Mouse (Mus musculus): ENCODE data around the gene Hist3h2ba. TPM values are rescaled to one million over a fixed set of nuclear protein-coding genes. Genes with fewer than 3 reads are reported as not detected.
A peak's percentile ranks its signal among the peaks of the same experiment; 100 is the strongest.

The Hist3h2ba gene
- total RNA-seq, 1 experiment, result 141 TPM

- Histone ChIP-seq H3K9me3 (ENCODE audit: control insufficient read depth, insufficient read depth, low read depth, low read length) (no peaks in the 10 kb centered on the region), H3K36me3 (ENCODE audit: control insufficient read depth, insufficient read depth, low read length, poor library complexity, severe bottlenecking) (peaks cover 5% of the 10 kb centered on the region; the same call in 1 of the 2 replicates), H3K27ac (ENCODE audit: insufficient read depth, low read depth, low read length, poor library complexity, severe bottlenecking) (no peak overlapping the region), H3K4me3 (ENCODE audit: insufficient read depth in 1 of 2, low read depth in 1 of 2, low read length in 2 of 2, poor library complexity in 1 of 2, severe bottlenecking in 1 of 2) (0 out of 4 replicates have a peak overlapping the region, but pooled peaks of 1 of the 2 experiments have one; percentile 44), H3K9ac (ENCODE audit: insufficient read depth, low read depth, low read length, poor library complexity, severe bottlenecking) (no peak overlapping the region), H3K4me1 (ENCODE audit: control insufficient read depth in 2 of 2, insufficient read depth in 2 of 2, low read length in 2 of 2, poor library complexity in 1 of 2) (peaks cover 0 to 3% of the 10 kb centered on the region in 2 experiments; a peak in 2 of 4 replicates)
- TF ChIP-seq MAFK (IDR thresholded peaks at IDR 0.05; ENCODE audit: insufficient read depth, low read depth, low read length), result no peak
- no peak for TF ChIP-seq ZNF384 (IDR thresholded peaks at IDR 0.05; ENCODE audit: low read depth, low read length)
- TF ChIP-seq CHD2 (IDR thresholded peaks at IDR 0.05; ENCODE audit: low read depth, low read length), result no peak
- no peak for TF ChIP-seq HCFC1 (IDR thresholded peaks at IDR 0.05; ENCODE audit: borderline replicate concordance, insufficient read depth, low read length)
- TF ChIP-seq ZC3H11A (IDR thresholded peaks at IDR 0.05; ENCODE audit: borderline replicate concordance, low read depth, low read length), result no peak
- no peak for DNase-seq (ENCODE audit: low read depth, low spot score)
- in situ Hi-C loops (cut with MboI; ENCODE audit: low sequenced_read_pairs in 2 of 2, unreplicated experiment in 2 of 2), result no loop called here
Observed at GRCm38 (mm10) chr11:58959186-58959825, 10.6 kb downstream of the Hist3h2ba start.

GRCm38 (mm10) chr11:58959921-58960465, 11.3 kb downstream of the Hist3h2ba start:
- TF ChIP-seq CHD2 (IDR thresholded peaks at IDR 0.05; ENCODE audit: low read depth, low read length) (no peak), HCFC1 (IDR thresholded peaks at IDR 0.05; ENCODE audit: borderline replicate concordance, insufficient read depth, low read length) (no peak), ZNF384 (IDR thresholded peaks at IDR 0.05; ENCODE audit: low read depth, low read length) (no peak), MAFK (IDR thresholded peaks at IDR 0.05; ENCODE audit: insufficient read depth, low read depth, low read length) (no peak), ZC3H11A (IDR thresholded peaks at IDR 0.05; ENCODE audit: borderline replicate concordance, low read depth, low read length) (no peak)
- H3K36me3 ChIP-seq (ENCODE audit: control insufficient read depth, insufficient read depth, low read length, poor library complexity, severe bottlenecking), result peaks cover 5% of the 10 kb centered on the region; the same call in 1 of the 2 replicates
- no peaks in the 10 kb centered on the region for H3K9me3 ChIP-seq (ENCODE audit: control insufficient read depth, insufficient read depth, low read depth, low read length)
- no peak overlapping the region for H3K27ac ChIP-seq (ENCODE audit: insufficient read depth, low read depth, low read length, poor library complexity, severe bottlenecking)
- H3K9ac ChIP-seq (ENCODE audit: insufficient read depth, low read depth, low read length, poor library complexity, severe bottlenecking), result no peak overlapping the region; the same call in 1 of the 2 replicates
- H3K4me1 ChIP-seq (ENCODE audit: control insufficient read depth in 2 of 2, insufficient read depth in 2 of 2, low read length in 2 of 2, poor library complexity in 1 of 2), result peaks cover 3% of the 10 kb centered on the region in 2 experiments; a peak in 2 of 4 replicates
- H3K4me3 ChIP-seq (ENCODE audit: insufficient read depth in 1 of 2, low read depth in 1 of 2, low read length in 2 of 2, poor library complexity in 1 of 2, severe bottlenecking in 1 of 2), result peak overlapping the region; percentile 60 to 73
- in situ Hi-C loops (cut with MboI; ENCODE audit: low sequenced_read_pairs in 2 of 2, unreplicated experiment in 2 of 2), result no loop called here
- DNase-seq (ENCODE audit: low read depth, low spot score), result no peak

GRCm38 (mm10) chr11:58961364-58962177, 12.9 kb downstream of the Hist3h2ba start:
- Histone ChIP-seq H3K4me1 (ENCODE audit: control insufficient read depth in 2 of 2, insufficient read depth in 2 of 2, low read length in 2 of 2, poor library complexity in 1 of 2) (peaks cover 0 to 7% of the 10 kb centered on the region in 2 experiments; a peak in 2 of 4 replicates), H3K9ac (ENCODE audit: insufficient read depth, low read depth, low read length, poor library complexity, severe bottlenecking) (peak overlapping the region; percentile 3), H3K36me3 (ENCODE audit: control insufficient read depth, insufficient read depth, low read length, poor library complexity, severe bottlenecking) (peaks cover 5% of the 10 kb centered on the region; the same call in 1 of the 2 replicates), H3K27ac (ENCODE audit: insufficient read depth, low read depth, low read length, poor library complexity, severe bottlenecking) (no peak overlapping the region), H3K9me3 (ENCODE audit: control insufficient read depth, insufficient read depth, low read depth, low read length) (no peaks in the 10 kb centered on the region), H3K4me3 (ENCODE audit: insufficient read depth in 1 of 2, low read depth in 1 of 2, low read length in 2 of 2, poor library complexity in 1 of 2, severe bottlenecking in 1 of 2) (peak overlapping the region; percentile 48 to 61)
- in situ Hi-C loops (cut with MboI; ENCODE audit: low sequenced_read_pairs in 2 of 2, unreplicated experiment in 2 of 2), result no loop called here
- DNase-seq (ENCODE audit: low read depth, low spot score), result no peak
- TF ChIP-seq ZNF384 (IDR thresholded peaks at IDR 0.05; ENCODE audit: low read depth, low read length) (no peak), CHD2 (IDR thresholded peaks at IDR 0.05; ENCODE audit: low read depth, low read length) (peak; percentile 51; the same call in 1 of the 2 replicates)

- 0 out of 4 replicates have a peak overlapping the region, but pooled peaks of 1 of the 2 experiments have one; percentile 7 for H3K4me3 ChIP-seq (ENCODE audit: insufficient read depth in 1 of 2, low read depth in 1 of 2, low read length in 2 of 2, poor library complexity in 1 of 2, severe bottlenecking in 1 of 2)
- no peaks in the 10 kb centered on the region for H3K9me3 ChIP-seq (ENCODE audit: control insufficient read depth, insufficient read depth, low read depth, low read length)
- no peak for DNase-seq (ENCODE audit: low read depth, low spot score)
Observed at GRCm38 (mm10) chr11:58963543-58963942, 14.8 kb downstream of the Hist3h2ba start.

More at GRCm38 (mm10) chr11:58963543-58963942, 14.8 kb downstream of the Hist3h2ba start:
- Histone ChIP-seq H3K27ac (ENCODE audit: insufficient read depth, low read depth, low read length, poor library complexity, severe bottlenecking) (no peak overlapping the region), H3K36me3 (ENCODE audit: control insufficient read depth, insufficient read depth, low read length, poor library complexity, severe bottlenecking) (no peaks in the 10 kb centered on the region), H3K9ac (ENCODE audit: insufficient read depth, low read depth, low read length, poor library complexity, severe bottlenecking) (no peak overlapping the region), H3K4me1 (ENCODE audit: control insufficient read depth in 2 of 2, insufficient read depth in 2 of 2, low read length in 2 of 2, poor library complexity in 1 of 2) (peaks cover 0 to 9% of the 10 kb centered on the region in 2 experiments; a peak in 2 of 4 replicates)
- in situ Hi-C loops (cut with MboI; ENCODE audit: low sequenced_read_pairs in 2 of 2, unreplicated experiment in 2 of 2), result no loop called here
- TF ChIP-seq HCFC1 (IDR thresholded peaks at IDR 0.05; ENCODE audit: borderline replicate concordance, insufficient read depth, low read length), result no peak
